Mouse (Mus musculus) frontal cortex, adult 2 months (tissue): ENCODE data around the gene Lama1. TPM values are rescaled to one million over a fixed set of nuclear protein-coding genes. Genes with fewer than 3 reads are reported as not detected.
"Not testable (repeated sequence)": the region's sequence is repeated elsewhere in the genome, so short reads cannot be mapped to it uniquely, and the experiment has no call there.

Experiments
- DNase-seq, 2 experiments: peaks; one replicate each; pipeline ENCODE4 v3.0.0; 2022; ENCODE audit warnings: low spot score in 1 of 2; ENCODE audit errors: extremely low spot score in 1 of 2
- polyA plus RNA-seq: library from polyadenylated mRNA; depleted of rRNA; stranded (reverse); fragments of >200 nt; gene quantifications from 2 replicates; pipeline ENCODE4 v1.2.3, GENCODE M21; 2012; rRNA removed

Gene Lama1
- polyA plus RNA-seq, 1 experiment = 2.0 TPM

GRCm38 (mm10) chr17:67836146-67836895 is 139.3 kb downstream of the Lama1 start:
- DNase-seq = no peak

GRCm38 (mm10) chr17:67837351-67838090 is 140.5 kb downstream of the Lama1 start:
- DNase-seq = peak; percentile 28 to 92

- DNase-seq = no peak
These were observed 141.9 kb downstream of the Lama1 start for GRCm38 (mm10) chr17:67838948-67839347.

- not testable (repeated sequence) for DNase-seq
These were observed 144.4 kb downstream of the Lama1 start for GRCm38 (mm10) chr17:67841494-67841893.

GRCm38 (mm10) chr17:67861080-67861630 is 164.1 kb downstream of the Lama1 start:
- no peak for DNase-seq

- peak; percentile 24 to 85 for DNase-seq
These were observed 164.9 kb downstream of the Lama1 start for GRCm38 (mm10) chr17:67861744-67862535.

GRCm38 (mm10) chr17:67864363-67864762 is 167.3 kb downstream of the Lama1 start:
- DNase-seq = no peak

GRCm38 (mm10) chr17:67864912-67865311 is 167.9 kb downstream of the Lama1 start:
- no peak for DNase-seq

- DNase-seq = no peak
These were observed 169.0 kb downstream of the Lama1 start for GRCm38 (mm10) chr17:67866026-67866425.

GRCm38 (mm10) chr17:67866541-67867241 is 169.6 kb downstream of the Lama1 start:
- DNase-seq = no peak

GRCm38 (mm10) chr17:67869731-67870601 is 172.9 kb downstream of the Lama1 start:
- DNase-seq = peak; percentile 38 to 89

Other genes starting within 250 kb of the Lama1 start
- not detected in 2 replicates for gene Lrrc30, start 64.5 kb upstream of the Lama1 start, polyA plus RNA-seq